Mouse (Mus musculus) MEL (cell line): Measurements from ENCODE around the gene Ppp1ca. TPM values are rescaled to one million over a fixed set of nuclear protein-coding genes. Genes with fewer than 3 reads are reported as not detected.

ENCODE experiments used
- DNase-seq: peaks from one replicate; pipeline ENCODE4 v3.0.0; 2011; ENCODE audit warnings: low read depth, low spot score
- H3K27ac ChIP-seq: 2 replicates; pipeline ENCODE4 v1.5.1; 2012; ENCODE audit warnings: low read depth, mild to moderate bottlenecking, control low read depth, low read length, moderate library complexity; ENCODE audit not compliant: control insufficient read depth
- H3K27me3 ChIP-seq, 2 experiments: fragments of 150-350 bp in 1 of 2; sonication (generic) in 1 of 2; 2 replicates each; pipeline ENCODE4 v1.6.1; 2012; ENCODE audit warnings: low read length in 2 of 2, mild to moderate bottlenecking in 2 of 2, improper control_type of control experiment in 1 of 2, moderate library complexity in 1 of 2; ENCODE audit not compliant: insufficient read depth in 2 of 2, control insufficient read depth in 1 of 2
- H3K36me3 ChIP-seq, 2 experiments: 2 replicates each; pipeline ENCODE4 v1.6.1; 2012 to 2014; ENCODE audit warnings: low read length in 2 of 2, improper control_type of control experiment in 1 of 2, inconsistent platforms in 1 of 2, mild to moderate bottlenecking in 1 of 2; ENCODE audit not compliant: insufficient read depth in 2 of 2, control insufficient read depth in 1 of 2
- H3K4me1 ChIP-seq, 2 experiments: fragments of 150-350 bp in 1 of 2; sonication (generic) in 1 of 2; 2 replicates each; pipeline ENCODE4 v1.6.1; 2012; ENCODE audit warnings: low read length in 2 of 2, improper control_type of control experiment in 1 of 2, mild to moderate bottlenecking in 1 of 2; ENCODE audit not compliant: insufficient read depth in 2 of 2, control insufficient read depth in 1 of 2
- H3K4me3 ChIP-seq, 2 experiments: fragments of 150-350 bp in 1 of 2; sonication (generic) in 1 of 2; 2 replicates each; pipeline ENCODE4 v1.5.1; 2012; ENCODE audit warnings: low read depth in 2 of 2, low read length in 2 of 2, mild to moderate bottlenecking in 2 of 2, moderate library complexity in 2 of 2, control low read depth in 1 of 2, improper control_type of control experiment in 1 of 2; ENCODE audit not compliant: control insufficient read depth in 1 of 2, insufficient read depth in 1 of 2
- H3K79me2 ChIP-seq: 2 replicates; pipeline ENCODE4 v1.6.1; 2012; ENCODE audit warnings: mild to moderate bottlenecking, low read length, moderate library complexity; ENCODE audit not compliant: control insufficient read depth, poor library complexity, insufficient read depth
- H3K9ac ChIP-seq: 2 replicates; pipeline ENCODE4 v1.6.1; 2012; ENCODE audit warnings: low read depth, mild to moderate bottlenecking, control low read depth, low read length, moderate library complexity; ENCODE audit not compliant: control insufficient read depth, poor library complexity, severe bottlenecking
- H3K9me3 ChIP-seq: fragments of 150-350 bp; sonication (generic); replicated peaks from 2 replicates; pipeline ENCODE4 v1.6.1; 2012; ENCODE audit warnings: mild to moderate bottlenecking, low read length, improper control_type of control experiment, moderate library complexity; ENCODE audit not compliant: insufficient read depth
- BHLHE40 ChIP-seq: IDR thresholded peaks from 2 replicates; pipeline ENCODE4 v1.6.1; 2012; ENCODE audit warnings: low read depth, mild to moderate bottlenecking, inconsistent platforms, low read length, improper control_type of control experiment, borderline replicate concordance
- CHD1 ChIP-seq: IDR thresholded peaks from 2 replicates; pipeline ENCODE4 v1.6.1; 2012; ENCODE audit warnings: low read depth, mild to moderate bottlenecking, inconsistent platforms, low read length, improper control_type of control experiment
- CHD2 ChIP-seq: IDR thresholded peaks from 2 replicates; pipeline ENCODE4 v1.6.1; 2011; ENCODE audit warnings: low read length, improper control_type of control experiment
- ELF1 ChIP-seq: IDR thresholded peaks from 2 replicates; pipeline ENCODE4 v1.6.1; 2014; ENCODE audit warnings: low read depth, mild to moderate bottlenecking, inconsistent platforms, low read length, improper control_type of control experiment, moderate library complexity
- ETS1 ChIP-seq: IDR thresholded peaks from 2 replicates; pipeline ENCODE4 v1.6.1; 2012; ENCODE audit warnings: low read depth, mild to moderate bottlenecking, inconsistent platforms, low read length, improper control_type of control experiment, moderate library complexity
- GABPA ChIP-seq: IDR thresholded peaks from 2 replicates; pipeline ENCODE4 v1.6.1; 2012; ENCODE audit warnings: low read depth, mild to moderate bottlenecking, inconsistent platforms, low read length, improper control_type of control experiment, moderate library complexity
- GATA1 ChIP-seq: IDR thresholded peaks from 2 replicates; pipeline ENCODE4 v1.6.1; 2011; ENCODE audit warnings: low read depth, low read length, improper control_type of control experiment
- HCFC1 ChIP-seq: IDR thresholded peaks from 2 replicates; pipeline ENCODE4 v1.6.1; 2012; ENCODE audit warnings: low read depth, mild to moderate bottlenecking, inconsistent platforms, low read length, improper control_type of control experiment, moderate library complexity
- MAFK ChIP-seq: IDR thresholded peaks from 2 replicates; pipeline ENCODE4 v1.6.1; 2011; ENCODE audit warnings: low read depth, mild to moderate bottlenecking, low read length, improper control_type of control experiment, borderline replicate concordance
- MAX ChIP-seq: IDR thresholded peaks from 2 replicates; pipeline ENCODE4 v1.6.1; 2011; ENCODE audit warnings: low read length, improper control_type of control experiment
- MAZ ChIP-seq: IDR thresholded peaks from 2 replicates; pipeline ENCODE4 v1.6.1; 2012; ENCODE audit warnings: low read depth, mild to moderate bottlenecking, inconsistent platforms, low read length, improper control_type of control experiment
- MEF2A ChIP-seq: IDR thresholded peaks from 2 replicates; pipeline ENCODE4 v1.6.1; 2014; ENCODE audit warnings: low read depth, mild to moderate bottlenecking, inconsistent platforms, low read length, improper control_type of control experiment; ENCODE audit not compliant: poor library complexity, insufficient replicate concordance, severe bottlenecking; ENCODE audit errors: extremely low read depth
- MXI1 ChIP-seq: IDR thresholded peaks from 2 replicates; pipeline ENCODE4 v1.6.1; 2011; ENCODE audit warnings: mild to moderate bottlenecking, low read depth, low read length, improper control_type of control experiment
- MYB ChIP-seq: IDR thresholded peaks from 2 replicates; pipeline ENCODE4 v1.6.1; 2011; ENCODE audit warnings: mild to moderate bottlenecking, low read depth, low read length, improper control_type of control experiment
- NELFE ChIP-seq: IDR thresholded peaks from 2 replicates; pipeline ENCODE4 v1.6.1; 2011; ENCODE audit warnings: low read depth, low read length, improper control_type of control experiment
- NRF1 ChIP-seq: IDR thresholded peaks from 2 replicates; pipeline ENCODE4 v1.6.1; 2014; ENCODE audit warnings: low read depth, mild to moderate bottlenecking, inconsistent platforms, low read length, improper control_type of control experiment, moderate library complexity; ENCODE audit not compliant: poor library complexity, insufficient read depth, severe bottlenecking
- POLR2AphosphoS2 ChIP-seq: IDR thresholded peaks from 2 replicates; pipeline ENCODE4 v1.6.1; 2011; ENCODE audit warnings: low read length, improper control_type of control experiment
- POLR2AphosphoS5 ChIP-seq: IDR thresholded peaks from 2 replicates; pipeline ENCODE4 v1.6.1; 2012; ENCODE audit warnings: low read depth, borderline replicate concordance, mild to moderate bottlenecking, inconsistent platforms, low read length, moderate library complexity, mixed read lengths
- SIN3A ChIP-seq: IDR thresholded peaks from 2 replicates; pipeline ENCODE4 v1.6.1; 2012; ENCODE audit warnings: low read length, improper control_type of control experiment, inconsistent platforms
- SMC3 ChIP-seq: IDR thresholded peaks from 2 replicates; pipeline ENCODE4 v1.6.1; 2011; ENCODE audit warnings: low read depth, low read length, improper control_type of control experiment
- TAL1 ChIP-seq: IDR thresholded peaks from 2 replicates; pipeline ENCODE4 v1.6.1; 2012; ENCODE audit warnings: mild to moderate bottlenecking, inconsistent platforms, low read length, moderate library complexity, mixed read lengths
- TBP ChIP-seq: IDR thresholded peaks from 2 replicates; pipeline ENCODE4 v1.8.0; 2011; ENCODE audit warnings: low read depth, low read length, improper control_type of control experiment
- TCF12 ChIP-seq: IDR thresholded peaks from 2 replicates; pipeline ENCODE4 v1.6.1; 2014; ENCODE audit warnings: low read depth, mild to moderate bottlenecking, inconsistent platforms, low read length, improper control_type of control experiment, moderate library complexity
- UBTF ChIP-seq: IDR thresholded peaks from 2 replicates; pipeline ENCODE4 v1.6.1; 2012; ENCODE audit warnings: low read depth, mild to moderate bottlenecking, inconsistent platforms, low read length, improper control_type of control experiment, moderate library complexity, borderline replicate concordance; ENCODE audit not compliant: insufficient read depth
- USF1 ChIP-seq: IDR thresholded peaks from 2 replicates; pipeline ENCODE4 v1.6.1; 2014; ENCODE audit warnings: low read depth, mild to moderate bottlenecking, inconsistent platforms, low read length, improper control_type of control experiment, moderate library complexity
- USF2 ChIP-seq, 2 experiments: IDR thresholded peaks; 2 replicates each; pipeline ENCODE4 v1.6.1; 2011 to 2012; ENCODE audit warnings: improper control_type of control experiment in 2 of 2, low read length in 2 of 2, borderline replicate concordance in 1 of 2, inconsistent platforms in 1 of 2, low read depth in 1 of 2, mild to moderate bottlenecking in 1 of 2; ENCODE audit not compliant: insufficient read depth in 1 of 2
- ZKSCAN1 ChIP-seq: IDR thresholded peaks from 2 replicates; pipeline ENCODE4 v1.6.1; 2012; ENCODE audit warnings: low read depth, mild to moderate bottlenecking, inconsistent platforms, low read length, improper control_type of control experiment, moderate library complexity
- ZMIZ1 ChIP-seq: IDR thresholded peaks from 2 replicates; pipeline ENCODE4 v1.6.1; 2012; ENCODE audit warnings: low read depth, mild to moderate bottlenecking, inconsistent platforms, low read length, improper control_type of control experiment, moderate library complexity
- ZNF384 ChIP-seq: IDR thresholded peaks from 2 replicates; pipeline ENCODE4 v1.6.1; 2012; ENCODE audit warnings: low read depth, mild to moderate bottlenecking, inconsistent platforms, low read length, improper control_type of control experiment
- polyA plus RNA-seq, 2 experiments: library from polyadenylated mRNA; stranded (reverse) in 1 of 2; unstranded in 1 of 2; fragments of >175 nt in 1 of 2; fragments of >200 nt in 1 of 2; gene quantifications; 2 replicates each; pipeline versions ENCODE4 v1.2.1 to v1.2.4; 2012; ENCODE audit warnings: low replicate concordance in 2 of 2, low read depth in 1 of 2; ENCODE audit not compliant: insufficient read length in 2 of 2, insufficient read depth in 1 of 2, missing spikeins in 1 of 2
- total RNA-seq: library from RNA; depleted of rRNA; stranded (reverse); fragments of 300-350 nt; gene quantifications from 2 replicates; pipeline ENCODE4 v1.2.3, GENCODE M21; 2012

Ppp1ca gene
- total and polyA plus RNA-seq, 3 experiments: 453 to 505 (median 455) TPM

DNA sequence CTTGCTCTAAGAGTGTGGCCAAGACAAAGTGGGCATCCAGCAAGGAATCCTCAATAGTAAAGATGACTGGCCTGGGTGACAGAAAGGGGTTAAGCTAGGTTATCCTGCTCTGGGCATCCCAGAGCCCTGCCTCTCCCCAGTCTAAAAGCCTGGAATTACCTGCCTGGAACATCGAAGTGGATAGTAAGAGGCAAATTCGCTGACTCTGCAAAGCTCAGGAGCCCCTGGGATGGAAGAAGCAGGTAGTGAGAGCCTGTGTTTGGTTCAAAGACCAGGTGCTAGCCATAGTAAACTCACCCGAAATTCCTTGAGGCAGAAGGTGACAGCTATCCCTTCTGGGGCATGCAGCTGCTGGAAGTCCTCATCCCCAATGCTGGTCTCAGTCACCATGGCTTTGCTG lies 5.3 kb downstream of the Ppp1ca start:
- Histone ChIP-seq H3K36me3 (peaks cover 6 to 24% of the 10 kb centered on the region in 2 experiments; a peak in 3 of 4 replicates), H3K9me3 (no peaks in the 10 kb centered on the region), H3K4me1 (peaks cover 6 to 32% of the 10 kb centered on the region in 2 experiments), H3K27ac (no peak overlapping the region), H3K9ac (no peak overlapping the region), H3K27me3 (no peaks in the 10 kb centered on the region), H3K79me2 (peaks cover 37% of the 10 kb centered on the region), H3K4me3 (no peak overlapping the region)
- DNase-seq: no peak
- 0 out of 2 replicates have a peak, but pooled peaks have one; percentile 50 for TF ChIP-seq MAFK
- TF ChIP-seq CHD1: no peak
- TF ChIP-seq MEF2A: no peak
- TF ChIP-seq TAL1: no peak
- TF ChIP-seq TBP: no peak
- no peak for TF ChIP-seq ZKSCAN1
- TF ChIP-seq UBTF: no peak
- no peak for TF ChIP-seq POLR2AphosphoS2

DNA sequence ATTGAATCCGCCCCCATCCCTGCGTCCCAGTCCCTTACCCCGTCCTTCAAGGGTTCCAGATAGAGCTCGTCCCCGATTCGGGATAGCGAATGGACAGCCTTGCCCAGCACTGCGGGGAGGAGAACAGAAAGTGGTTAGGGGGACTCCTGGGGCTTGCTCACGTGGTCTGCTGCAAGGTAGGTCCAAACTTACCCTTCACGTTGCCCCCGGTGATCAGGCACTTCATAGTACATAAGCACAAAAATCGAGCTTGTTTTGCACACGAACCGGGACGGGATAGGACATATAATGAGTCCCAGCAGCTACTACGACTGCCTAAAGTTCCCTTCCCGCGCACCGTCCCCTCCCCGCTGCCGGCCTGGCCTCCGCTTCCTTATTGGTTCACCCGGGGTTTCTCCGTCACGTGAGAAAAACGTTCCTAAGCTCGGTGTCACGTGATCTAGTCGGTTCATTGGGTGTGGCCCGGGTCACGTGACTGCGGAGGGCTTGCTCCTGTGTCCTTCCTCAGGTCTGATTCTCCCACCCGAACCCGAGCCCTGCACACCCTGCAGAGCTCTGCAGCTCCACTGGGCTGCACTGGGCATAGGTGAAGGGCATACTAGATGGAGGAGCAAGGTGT lies 9.5 kb downstream of the Ppp1ca start, which contains the start of gene Rad9a:
TSS of gene Rad9a (minus strand) at position 372 of the 619 bp plus-strand sequence.
- Histone ChIP-seq H3K9me3 (no peaks in the 10 kb centered on the region), H3K36me3 (peaks cover 0 to 23% of the 10 kb centered on the region in 2 experiments; a peak in 3 of 4 replicates), H3K4me1 (peaks cover 6 to 34% of the 10 kb centered on the region in 2 experiments), H3K9ac (peak within 1 kb of the TSS; percentile 86), H3K27ac (peak within 1 kb of the TSS; percentile 90), H3K4me3 (peak within 1 kb of the TSS; percentile 72 to 82), H3K79me2 (peaks cover 16% of the 10 kb centered on the region), H3K27me3 (no peaks in the 10 kb centered on the region)
- peak; percentile 99 for DNase-seq
- TF ChIP-seq ZKSCAN1: no peak
- peak; percentile 97 for TF ChIP-seq BHLHE40
- TF ChIP-seq MYB: peak; percentile 58; the same call in 1 of the 2 replicates
- TF ChIP-seq USF2 (IDR thresholded peaks at IDR 0.05; ENCODE audit: borderline replicate concordance in 1 of 2, insufficient read depth in 1 of 2, low read depth in 1 of 2, low read length in 2 of 2): peak; percentile 99
- TF ChIP-seq USF1: peak; percentile 98
- TF ChIP-seq MAX: peak; percentile 98
- TF ChIP-seq CHD2: no peak
- no peak for TF ChIP-seq SMC3
- peak; percentile 82; the same call in 1 of the 2 replicates for TF ChIP-seq ZMIZ1
- no peak for TF ChIP-seq GABPA
- TF ChIP-seq TCF12: peak; percentile 13
- peak; percentile 93 for TF ChIP-seq TBP
- TF ChIP-seq ETS1: peak; percentile 75
- TF ChIP-seq HCFC1: peak; percentile 79
- peak; percentile 94 for TF ChIP-seq SIN3A
- TF ChIP-seq GATA1: no peak
- peak; percentile 86 for TF ChIP-seq NELFE
- TF ChIP-seq ZNF384: no peak
- TF ChIP-seq NRF1: peak; percentile 37; the same call in 1 of the 2 replicates
- TF ChIP-seq ELF1: 0 out of 2 replicates have a peak, but pooled peaks have one; percentile 14
- 0 out of 2 replicates have a peak, but pooled peaks have one; percentile 61 for TF ChIP-seq POLR2AphosphoS5
- TF ChIP-seq MXI1: peak; percentile 89
- peak; percentile 79; the same call in 1 of the 2 replicates for TF ChIP-seq POLR2AphosphoS2
- TF ChIP-seq MAZ: peak; percentile 69; the same call in 1 of the 2 replicates
